Mouse (Mus musculus) granulocyte monocyte progenitor cell, adult 5-6 weeks (primary cell): ENCODE measurements around the gene Trpm8. TPM values are rescaled to one million over a fixed set of nuclear protein-coding genes. Genes with fewer than 3 reads are reported as not detected.

Source experiments
- ATAC-seq: replicated peaks from 2 replicates; pipeline ENCODE4 v1.8.0; 2016; ENCODE audit warnings: mild to moderate bottlenecking, moderate TSS enrichment, inconsistent platforms; ENCODE audit not compliant: poor library complexity, severe bottlenecking
- total RNA-seq, 2 experiments: library from RNA; stranded (forward) in 1 of 2; stranded (reverse) in 1 of 2; fragments of 200-712, 200-1000 nt in 1 of 2; fragments of >200 nt in 1 of 2; fragmentation: Nextera tagmentation in 1 of 2; gene quantifications; 2 replicates each; pipeline ENCODE4 v1.2.3; 2014 to 2017

Gene Trpm8
- total RNA-seq, 2 experiments from 2014 or later: not detected

GRCm38 (mm10) chr1:88283376-88284227, 6.1 kb downstream of the Trpm8 start:
- ATAC-seq: peak; percentile 43

GRCm38 (mm10) chr1:88284228-88284945, 6.9 kb downstream of the Trpm8 start:
- peak; percentile 2; the same call in 1 of the 2 replicates for ATAC-seq

GRCm38 (mm10) chr1:88284946-88285320, 7.5 kb downstream of the Trpm8 start:
- peak; percentile 31 for ATAC-seq

GRCm38 (mm10) chr1:88285652-88286051, 8.2 kb downstream of the Trpm8 start:
- ATAC-seq: no peak

GRCm38 (mm10) chr1:88286136-88286845, 8.8 kb downstream of the Trpm8 start:
- no peak for ATAC-seq

- no peak for ATAC-seq
Measured at GRCm38 (mm10) chr1:88286887-88287696, 9.6 kb downstream of the Trpm8 start.

- ATAC-seq: peak; percentile 42
Measured at GRCm38 (mm10) chr1:88287697-88287980, 10.2 kb downstream of the Trpm8 start.

- ATAC-seq: no peak
Measured at GRCm38 (mm10) chr1:88288056-88288788, 10.8 kb downstream of the Trpm8 start.

- no peak for ATAC-seq
Measured at GRCm38 (mm10) chr1:88288789-88289127, 11.3 kb downstream of the Trpm8 start.

- ATAC-seq: no peak
Measured at GRCm38 (mm10) chr1:88289152-88289551, 11.7 kb downstream of the Trpm8 start.

GRCm38 (mm10) chr1:88289917-88290316, 12.5 kb downstream of the Trpm8 start:
- ATAC-seq: peak; percentile 51

GRCm38 (mm10) chr1:88290511-88290910, 13.1 kb downstream of the Trpm8 start:
- ATAC-seq: no peak

- no peak for ATAC-seq
Measured at GRCm38 (mm10) chr1:88291409-88292005, 14.0 kb downstream of the Trpm8 start.

- ATAC-seq: no peak
Measured at GRCm38 (mm10) chr1:88292057-88292456, 14.6 kb downstream of the Trpm8 start.

- ATAC-seq: no peak
Measured at GRCm38 (mm10) chr1:88294650-88295049, 17.2 kb downstream of the Trpm8 start.

GRCm38 (mm10) chr1:88296171-88296920, 18.9 kb downstream of the Trpm8 start:
- no peak for ATAC-seq

- no peak for ATAC-seq
Measured at GRCm38 (mm10) chr1:88297480-88298258, 20.2 kb downstream of the Trpm8 start.
